Comparison of ENCODE assay signal across 9 mouse cellular contexts in genomic region chr4:152213760-152214480, GRCm38 (mm10). TPM values are rescaled to one million over a fixed set of nuclear protein-coding genes. Genes with fewer than 3 reads are reported as not detected.
A peak's percentile ranks its signal among the peaks of the same experiment; 100 is the strongest.
DNase-seq lines count a peak whose midpoint lies in the region; ATAC-seq and TF ChIP-seq lines count a peak whose summit lies in the region.
"Had no signal": no experiment of that assay in that cellular context is flagged by ENCODE, and none has a peak within 500 bp of the region (broad histone marks: within the 10 kb centered on the region; RNA-seq: fewer than 3 reads in every experiment).

No protein-coding gene starts in this region.

- H3K27me3 ChIP-seq in forebrain, embryonic 14.5 days (replicated peaks; ENCODE audit: control insufficient read depth, insufficient read depth, low read length), result no peaks in the 10 kb centered on the region
- H3K27me3 ChIP-seq: liver, embryonic 15.5 days had no signal

- H3K9ac ChIP-seq in ES-E14 (ENCODE audit: insufficient read depth, low read depth, low read length, poor library complexity, severe bottlenecking), result no peak overlapping the region
- no peak overlapping the region for H3K9ac ChIP-seq in forebrain, embryonic 14.5 days (ENCODE audit: low read length)
- H3K9ac ChIP-seq: liver, embryonic 15.5 days had no signal

- no peak overlapping the region for H3K4me3 ChIP-seq in ES-E14 (ENCODE audit: insufficient read depth in 1 of 2, low read depth in 1 of 2, low read length in 2 of 2, poor library complexity in 1 of 2, severe bottlenecking in 1 of 2)
- H3K4me3 ChIP-seq in forebrain, embryonic 14.5 days (ENCODE audit: low read depth, low read length), result no peak overlapping the region
- no peak overlapping the region for H3K4me3 ChIP-seq in lung, adult 2 months (replicated peaks; ENCODE audit: extremely low read depth, low read depth, low read length)
- H3K4me3 ChIP-seq: liver, embryonic 15.5 days had no signal

- peak; percentile 78 for DNase-seq in ES-E14 (ENCODE audit: low read depth, low spot score)
- DNase-seq in forebrain, embryonic 14.5 days (ENCODE audit: low spot score), result peak; percentile 92
- DNase-seq in heart, postnatal 36 days, result peak; percentile 93 to 97
- DNase-seq in layer of hippocampus, adult 11-12 months (ENCODE audit: low spot score), result peak; percentile 94
- peak; percentile 89 for DNase-seq in lung, adult 2 months
- peak; percentile 96 for DNase-seq in testis, postnatal 10 days (ENCODE audit: low spot score)

- H3K4me2 ChIP-seq in forebrain, embryonic 14.5 days (ENCODE audit: low read length), result no peak overlapping the region
- H3K4me2 ChIP-seq: liver, embryonic 15.5 days had no signal

- 38% methylated on average over 6 of the region's 6 CpGs for WGBS in forebrain, embryonic 14.5 days
- WGBS in lung, adult 2 months, result 35% methylated on average over 6 of the region's 6 CpGs

- intact Hi-C loops in heart, postnatal 36 days (cut with DNase I), result loop anchor here (1.0 to 2.0 kb wide), 5 partner anchors 29 to 277 kb away; no protein-coding TSS in a partner anchor

- H3K27ac ChIP-seq in ES-E14 (ENCODE audit: insufficient read depth, low read depth, low read length, poor library complexity, severe bottlenecking), result no peak overlapping the region
- H3K27ac ChIP-seq in forebrain, embryonic 14.5 days (ENCODE audit: low read depth, low read length), result no peak overlapping the region
- H3K27ac ChIP-seq: liver, embryonic 15.5 days had no signal

- in situ Hi-C loops in ES-E14 (cut with MboI; ENCODE audit: low sequenced_read_pairs in 2 of 2, unreplicated experiment in 2 of 2), result no loop called here

- no peak for TF ChIP-seq POLR2A in lung, adult 2 months (IDR thresholded peaks at IDR 0.05; ENCODE audit: borderline replicate concordance, extremely low read depth, low read depth, low read length)

- peaks cover 5% of the 10 kb centered on the region; the same call in 1 of the 2 replicates for H3K36me3 ChIP-seq in ES-E14 (ENCODE audit: control insufficient read depth, insufficient read depth, low read length, poor library complexity, severe bottlenecking)
- peaks cover 3% of the 10 kb centered on the region; the same call in 1 of the 2 replicates for H3K36me3 ChIP-seq in forebrain, embryonic 14.5 days (ENCODE audit: control insufficient read depth, insufficient read depth, low read length)
- H3K36me3 ChIP-seq: liver, embryonic 15.5 days had no signal

- peak; percentile 96 for TF ChIP-seq CTCF in lung, adult 2 months (IDR thresholded peaks at IDR 0.05; ENCODE audit: insufficient read depth, low read length)

- H3K9me3 ChIP-seq in ES-E14 (ENCODE audit: control insufficient read depth, insufficient read depth, low read depth, low read length), result no peaks in the 10 kb centered on the region
- no peaks in the 10 kb centered on the region for H3K9me3 ChIP-seq in forebrain, embryonic 14.5 days (replicated peaks; ENCODE audit: control insufficient read depth, low read length)
- H3K9me3 ChIP-seq: liver, embryonic 15.5 days had no signal

- ATAC-seq in cerebellum, adult (ENCODE audit: insufficient number of reproducible peaks, low FRiP score, low TSS enrichment), result peak; percentile 65
- peak; percentile 83 for ATAC-seq in forebrain, embryonic 14.5 days
- ATAC-seq in neutrophil, adult 5-6 weeks (ENCODE audit: extremely low read depth, insufficient number of reproducible peaks, low FRiP score, poor library complexity, severe bottlenecking), result peak; percentile 74

- H3K4me1 ChIP-seq in ES-E14 (ENCODE audit: control insufficient read depth in 2 of 2, insufficient read depth in 2 of 2, low read length in 2 of 2, poor library complexity in 1 of 2), result peaks cover 0 to 8% of the 10 kb centered on the region in 2 experiments; a peak in 2 of 4 replicates
- H3K4me1 ChIP-seq in forebrain, embryonic 14.5 days (ENCODE audit: control insufficient read depth, insufficient read depth, low read length), result no peaks in the 10 kb centered on the region
- H3K4me1 ChIP-seq in lung, adult 2 months (ENCODE audit: control insufficient read depth, insufficient read depth, low read length), result peaks cover 6% of the 10 kb centered on the region

TF ChIP-seq in ES-E14, 5 proteins besides CTCF, POLR2A, EP300 and RAD21:
- TF ChIP-seq ZC3H11A (IDR thresholded peaks at IDR 0.05; ENCODE audit: borderline replicate concordance, low read depth, low read length) (peak; percentile 26; the same call in 1 of the 2 replicates), ZNF384 (IDR thresholded peaks at IDR 0.05; ENCODE audit: low read depth, low read length) (no peak)

RNA-seq across cellular contexts. Expression of gene Acot7, which starts 36.0 kb away (rescaled TPM):
- total RNA-seq in ES-E14 (2012; rRNA removed), result 38.8 and 51.9 TPM in 2 replicates
- polyA plus RNA-seq in forebrain, embryonic 14.5 days (2014; fragmentation: Nextera tagmentation; extraction: Ambion mirVana), result 168 and 208 TPM in 2 replicates
- 10 to 100 TPM; 58.7 to 59.1 TPM for total RNA-seq in heart, postnatal 36 days (2021)
- 118 and 125 TPM in 2 replicates for polyA plus RNA-seq in lung, adult 2 months (2012; rRNA removed)
- total RNA-seq in neutrophil, adult 5-6 weeks (2017), result 12.2 and 18.4 TPM in 2 replicates

RNA-seq across cellular contexts. Expression of gene Hes2, which starts 55.3 kb away (rescaled TPM):
- total RNA-seq in ES-E14 (2012; rRNA removed), result 0.32 and 0.58 TPM in 2 replicates
- polyA plus RNA-seq in forebrain, embryonic 14.5 days (2014; fragmentation: Nextera tagmentation; extraction: Ambion mirVana), result not detected in 2 replicates
- total RNA-seq in heart, postnatal 36 days (2021), result not detected
- 5.4 and 6.2 TPM in 2 replicates for polyA plus RNA-seq in lung, adult 2 months (2012; rRNA removed)
- not detected in 2 replicates for total RNA-seq in neutrophil, adult 5-6 weeks (2017)
- polyA plus RNA-seq: liver, embryonic 15.5 days had no signal
